Mouse (Mus musculus) embryo, embryonic 11 days (tissue): Measurements from ENCODE around the gene 6330403K07Rik.

Experiments used
- DNase-seq: peaks from one replicate; pipeline ENCODE4 v3.0.0-alpha.2; 2015

6330403K07Rik gene

GRCm38 (mm10) chr11:70982030-70982429 is 51.3 kb downstream of the 6330403K07Rik start:
- no peak for DNase-seq
